Mouse (Mus musculus) MEL-GATA-1-ER (cell line): ENCODE results near the gene Rspry1.
A peak's percentile ranks its signal among the peaks of the same experiment; 100 is the strongest.

Experiments used
- DNase-seq: peaks from one replicate; pipeline ENCODE4 v3.0.0-alpha.2; 2012; ENCODE audit warnings: low read depth; ENCODE audit errors: extremely low read depth

The Rspry1 gene

DNA sequence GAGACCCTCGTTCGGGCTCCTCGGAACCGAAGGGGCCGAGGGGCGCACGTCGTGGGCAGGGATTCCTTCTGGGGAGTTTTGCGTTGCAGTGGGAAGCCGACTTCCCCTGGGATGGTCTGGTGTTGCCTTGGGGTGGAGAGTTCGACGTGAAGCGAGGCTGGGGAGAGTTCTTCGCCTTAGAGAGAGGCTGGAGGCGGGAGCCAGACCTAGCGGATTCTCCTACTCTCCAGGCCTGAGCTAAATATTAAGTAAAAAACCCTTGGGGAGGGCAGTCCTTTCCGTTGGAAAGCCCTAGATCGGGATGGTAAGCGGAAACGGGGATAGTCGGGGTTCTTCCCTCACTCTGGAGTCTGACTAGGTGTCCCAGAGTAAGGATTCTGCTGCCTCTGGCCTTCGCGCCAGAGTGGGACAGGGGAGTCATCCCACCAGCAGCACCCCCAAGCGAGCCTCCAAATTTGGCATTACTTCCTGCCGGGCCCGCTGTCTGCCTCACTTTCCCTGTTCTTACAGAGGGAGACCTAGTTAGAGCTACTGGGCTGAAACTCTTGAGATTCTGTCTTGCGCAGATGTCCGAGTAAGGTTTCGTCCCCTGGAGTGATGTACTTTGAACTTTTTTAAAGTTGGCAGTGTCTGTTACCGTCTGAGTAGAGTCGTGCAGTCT lies 864 bp downstream of the Rspry1 start:
- DNase-seq = peak; percentile 43

DNA sequence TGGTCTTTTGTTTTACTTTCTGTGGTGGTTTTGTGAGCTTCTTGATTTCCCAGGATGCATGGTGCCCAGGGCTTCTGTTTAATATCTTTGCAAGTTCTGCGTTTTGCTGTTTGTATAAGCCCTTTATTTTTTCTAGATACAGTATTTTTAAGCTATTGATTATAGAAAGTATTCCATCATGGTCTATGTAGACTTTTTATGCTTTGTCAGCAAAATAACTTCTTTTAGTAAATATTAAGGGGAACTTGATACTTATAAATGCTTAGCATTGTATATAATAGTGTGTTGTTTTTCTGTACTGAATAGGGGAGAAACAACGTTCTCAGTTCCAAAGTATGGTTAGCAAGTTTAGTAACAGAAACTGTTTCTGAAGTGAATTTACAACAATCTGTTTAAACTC lies 2.3 kb downstream of the Rspry1 start:
- DNase-seq = no peak

DNA sequence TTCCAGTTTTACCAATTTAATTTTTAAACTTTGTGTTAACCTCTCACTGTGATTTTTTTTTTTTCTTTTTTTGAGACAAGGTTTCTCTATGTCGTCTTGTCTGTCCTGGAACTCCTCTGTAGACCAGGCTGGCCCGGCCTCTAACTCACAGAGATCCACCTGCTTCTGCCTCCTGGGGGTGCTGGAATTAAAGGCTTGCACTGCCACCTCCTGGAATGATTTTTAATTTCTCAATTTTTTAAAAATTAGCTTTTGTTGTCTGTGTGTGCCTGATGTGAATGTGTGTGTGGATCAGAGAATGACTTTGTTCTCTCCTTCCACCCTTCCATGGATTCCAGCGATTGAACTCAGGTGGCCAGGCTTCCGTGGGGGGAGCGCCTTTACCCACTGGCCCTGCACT lies 5.3 kb downstream of the Rspry1 start:
- no peak for DNase-seq

DNA sequence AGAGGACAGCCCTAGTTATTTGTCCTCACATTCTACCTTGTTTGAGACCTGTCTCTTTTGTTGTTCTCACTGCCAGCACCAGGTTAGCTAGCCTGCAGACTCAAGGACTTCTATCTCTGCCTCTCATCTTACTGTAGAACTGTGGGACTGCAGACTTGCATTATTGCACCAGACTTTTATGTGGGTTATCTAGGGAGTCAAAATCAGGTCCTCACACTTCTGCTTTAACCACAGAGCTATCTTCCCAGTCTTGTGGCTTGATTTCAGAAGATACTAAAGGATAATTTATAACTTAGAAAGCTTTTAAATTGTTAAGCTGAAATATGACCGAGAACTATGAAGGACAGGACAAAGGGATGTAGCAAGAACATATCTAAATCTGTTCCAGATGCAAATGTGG lies 23.1 kb downstream of the Rspry1 start:
- no peak for DNase-seq

DNA sequence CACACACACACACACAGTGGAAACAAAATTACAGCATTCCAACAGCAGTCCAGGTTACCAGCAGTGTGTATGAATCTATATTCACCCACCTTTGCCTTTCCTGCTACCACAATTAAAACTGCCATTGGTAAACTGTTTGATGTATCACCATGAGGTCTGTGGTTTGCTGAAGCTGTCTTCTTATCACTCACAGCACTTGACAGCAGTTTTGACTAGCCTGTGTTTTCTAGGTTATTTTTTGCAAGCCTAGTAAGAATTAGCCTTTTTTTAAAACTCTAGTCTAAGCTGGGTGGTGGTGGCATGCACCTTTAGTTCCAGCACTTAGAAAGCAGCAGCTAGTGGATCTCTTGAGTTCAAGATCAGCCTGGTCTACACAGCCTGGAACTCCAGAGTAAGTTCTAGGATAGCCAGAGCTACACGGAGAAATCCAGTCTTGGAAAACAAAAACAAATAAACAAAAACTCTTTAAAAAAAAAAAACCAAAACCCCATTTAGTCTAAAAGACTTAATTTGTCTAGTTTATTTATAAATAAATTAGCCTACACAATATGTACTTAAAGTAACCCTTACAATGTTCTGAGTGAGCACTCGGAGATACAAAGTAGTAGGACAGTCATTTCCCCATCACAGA lies 31.9 kb downstream of the Rspry1 start:
- peak; percentile 60 for DNase-seq

DNA sequence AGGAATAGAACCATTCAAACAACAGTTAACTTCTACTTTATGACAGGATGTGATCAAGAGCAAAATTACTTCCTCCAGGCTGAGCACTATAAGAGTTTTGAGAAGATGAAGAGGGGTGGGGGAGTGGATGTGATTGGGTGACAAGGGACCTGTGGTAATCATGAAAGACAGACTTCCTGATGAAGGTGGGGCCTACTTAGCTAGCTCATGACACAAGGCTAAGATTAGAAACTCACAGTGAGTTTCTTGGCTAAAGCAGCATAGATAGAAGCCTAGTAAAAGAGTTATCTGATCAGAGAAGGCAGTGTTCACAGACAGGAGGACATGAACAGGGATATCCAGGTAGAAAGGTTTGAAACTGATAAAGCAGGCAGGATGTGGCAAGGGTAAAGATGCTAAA lies 32.5 kb downstream of the Rspry1 start:
- peak; percentile 98 for DNase-seq

DNA sequence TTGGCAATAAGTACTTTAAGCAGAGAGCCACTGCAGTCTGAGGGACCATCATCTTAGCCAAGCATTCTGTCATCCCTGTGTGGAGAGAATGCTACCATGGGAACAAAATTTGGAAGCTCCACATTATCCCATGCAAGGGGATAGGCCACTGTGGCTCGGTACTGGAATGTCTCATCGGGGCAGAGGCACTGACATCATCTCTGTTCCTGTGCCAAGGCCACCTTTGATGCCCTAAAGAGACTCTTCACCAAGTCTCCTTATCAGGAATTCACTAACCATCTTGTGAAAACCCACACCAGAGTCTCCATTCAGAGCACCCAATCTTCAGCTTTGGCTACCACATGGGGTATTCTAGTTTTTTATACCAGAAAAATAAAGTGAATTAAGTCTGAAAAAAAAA lies 39.4 kb downstream of the Rspry1 start:
- DNase-seq = no peak

DNA sequence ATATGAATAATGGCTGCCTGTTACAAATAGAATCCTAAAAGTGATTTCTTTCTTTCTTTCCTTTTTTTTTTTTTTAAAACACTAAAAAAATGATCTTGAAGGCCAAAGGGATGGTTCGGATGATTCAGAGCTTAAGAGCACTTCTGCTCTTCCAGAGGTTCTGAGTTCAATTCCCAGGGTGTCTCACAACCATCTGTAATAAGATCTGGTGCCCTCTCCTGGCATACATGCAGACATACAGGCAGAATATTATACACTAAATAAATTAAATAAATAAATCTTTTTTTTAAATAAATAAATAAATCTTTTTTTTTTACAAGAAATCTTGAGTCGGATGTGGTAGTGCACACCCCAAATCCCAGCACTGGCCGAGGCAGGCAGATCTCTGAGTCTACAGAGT lies 40.2 kb downstream of the Rspry1 start:
- no peak for DNase-seq

DNA sequence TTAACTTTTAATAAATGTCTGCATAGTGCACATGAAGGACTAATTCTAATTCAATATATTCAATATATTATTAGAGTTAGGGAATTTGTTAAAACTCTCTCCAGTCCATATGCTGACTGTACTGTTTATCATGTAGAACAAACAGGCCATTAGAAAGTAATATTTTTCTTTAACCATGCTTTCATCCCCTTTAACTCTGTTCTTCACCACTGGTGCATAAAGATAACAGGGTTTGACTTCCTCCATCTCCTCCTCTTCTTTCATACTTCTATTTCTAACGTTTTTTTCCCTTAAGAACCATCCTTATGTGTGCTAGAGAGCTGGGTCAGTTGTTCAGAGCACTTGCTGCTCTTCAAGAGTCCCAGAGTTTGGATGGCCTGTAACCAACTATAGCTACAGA lies 43.5 kb downstream of the Rspry1 start:
- peak; percentile 56 for DNase-seq

DNA sequence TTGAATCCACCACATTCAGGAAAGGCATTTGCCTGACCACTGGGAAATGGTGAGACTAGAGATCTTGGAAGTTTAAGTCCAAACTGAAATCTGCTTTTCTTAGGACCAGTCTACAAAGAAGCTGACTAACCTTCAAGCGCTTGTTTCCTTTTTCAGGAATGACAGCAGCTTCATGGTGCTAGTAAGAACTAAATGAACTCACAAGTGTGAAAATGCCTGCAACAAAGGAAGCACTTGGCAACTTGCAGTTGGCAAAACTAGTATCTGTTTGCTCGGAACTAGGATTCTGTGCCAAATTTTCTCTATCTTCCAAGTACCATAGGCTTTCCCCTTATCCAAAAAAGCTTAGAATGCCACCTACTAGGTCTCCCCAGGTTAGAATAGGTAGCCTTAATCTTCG lies 44.4 kb downstream of the Rspry1 start:
- DNase-seq = no peak

DNA sequence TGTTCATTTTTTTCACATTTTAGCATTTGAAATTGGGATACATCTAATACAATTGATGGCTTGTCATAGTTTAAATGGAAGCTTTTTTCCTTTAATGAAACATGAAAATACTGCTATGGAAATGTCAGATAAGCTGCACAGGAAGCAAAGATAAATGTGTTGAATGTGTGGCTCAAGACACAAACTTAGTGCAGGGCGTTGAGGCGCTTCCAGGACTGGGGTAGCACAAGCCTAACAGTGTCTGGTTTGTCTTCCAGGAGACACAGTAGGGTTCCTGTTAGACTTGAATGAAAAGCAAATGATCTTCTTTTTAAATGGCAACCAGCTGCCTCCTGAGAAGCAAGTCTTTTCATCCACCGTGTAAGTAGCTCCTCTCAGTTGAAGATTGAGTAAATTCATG lies 47.8 kb downstream of the Rspry1 start:
- DNase-seq = no peak

DNA sequence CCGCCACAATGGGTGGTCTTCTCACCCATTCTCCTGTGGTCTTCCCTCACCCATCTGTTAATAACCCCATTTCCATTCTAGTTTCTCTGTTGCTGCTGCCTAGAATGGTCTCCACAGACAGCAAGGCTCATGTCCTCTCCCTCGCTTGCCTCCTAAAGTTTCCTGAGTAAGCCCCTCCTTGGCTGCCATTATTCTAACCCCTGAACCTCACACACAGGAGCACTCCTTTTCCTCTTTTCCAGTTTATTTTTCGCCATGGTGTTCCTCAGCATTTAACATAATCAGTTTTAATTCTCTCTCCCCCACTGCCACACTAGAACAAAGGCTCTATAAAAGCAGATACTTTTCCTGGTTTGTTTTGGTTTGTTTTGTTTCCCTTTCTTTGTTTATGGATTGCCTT lies 51.2 kb downstream of the Rspry1 start:
- DNase-seq = no peak

DNA sequence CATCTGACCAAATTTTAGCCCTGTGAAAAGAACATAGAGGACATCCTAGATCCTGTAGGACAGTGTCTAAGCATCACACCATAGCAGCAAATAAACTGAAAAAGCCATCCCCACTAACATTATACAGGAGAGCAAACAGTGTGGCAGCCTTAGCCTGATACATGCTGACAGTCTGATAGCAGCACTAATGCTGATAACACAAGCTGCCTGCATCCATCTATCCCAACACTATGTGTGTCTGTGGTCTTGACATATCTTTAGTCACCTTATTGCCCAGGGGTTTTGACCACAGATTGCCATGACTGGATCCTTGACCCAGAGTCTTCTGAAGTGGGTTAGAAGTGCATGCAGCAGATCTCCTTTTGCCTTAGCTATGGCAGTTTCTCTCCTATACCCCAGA lies 53.3 kb downstream of the Rspry1 start:
- no peak for DNase-seq

DNA sequence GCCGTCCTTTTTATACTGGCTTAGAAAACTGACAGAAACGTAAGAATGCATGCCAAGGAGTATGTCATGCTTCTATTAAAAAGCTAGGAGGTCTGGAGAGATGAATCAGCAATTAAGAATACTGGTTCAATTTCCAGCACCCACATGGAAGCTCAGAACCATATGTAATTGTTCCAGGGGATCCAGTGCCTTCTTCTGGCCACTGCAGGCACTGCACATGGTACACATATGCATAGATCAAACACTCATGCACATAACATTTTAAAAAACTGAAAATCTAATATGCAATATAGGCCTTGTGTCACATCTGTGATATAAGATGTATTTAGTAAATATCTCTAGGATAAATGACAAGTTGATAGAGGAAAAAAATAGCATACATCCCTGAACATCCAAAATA lies 56.3 kb downstream of the Rspry1 start:
- DNase-seq = no peak

DNA sequence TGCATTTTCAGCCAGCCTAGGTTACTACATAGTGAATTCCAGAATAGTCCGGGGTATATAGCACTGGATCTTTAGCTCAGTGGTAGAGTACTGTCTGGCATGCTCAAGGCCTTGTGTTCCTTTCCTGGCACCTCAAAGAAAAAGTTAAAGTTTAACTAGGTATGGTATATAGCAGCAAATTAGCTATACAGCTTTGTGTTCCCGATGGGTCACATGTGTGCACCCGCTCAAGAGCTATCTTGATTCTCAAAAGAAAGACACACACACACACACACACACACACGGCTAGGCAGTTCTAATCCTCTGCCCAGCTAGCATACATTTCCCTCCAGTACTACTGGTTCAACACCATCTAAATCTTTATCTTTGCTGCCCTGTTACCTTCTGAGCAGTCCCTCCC lies 58.7 kb downstream of the Rspry1 start:
- DNase-seq = no peak

DNA sequence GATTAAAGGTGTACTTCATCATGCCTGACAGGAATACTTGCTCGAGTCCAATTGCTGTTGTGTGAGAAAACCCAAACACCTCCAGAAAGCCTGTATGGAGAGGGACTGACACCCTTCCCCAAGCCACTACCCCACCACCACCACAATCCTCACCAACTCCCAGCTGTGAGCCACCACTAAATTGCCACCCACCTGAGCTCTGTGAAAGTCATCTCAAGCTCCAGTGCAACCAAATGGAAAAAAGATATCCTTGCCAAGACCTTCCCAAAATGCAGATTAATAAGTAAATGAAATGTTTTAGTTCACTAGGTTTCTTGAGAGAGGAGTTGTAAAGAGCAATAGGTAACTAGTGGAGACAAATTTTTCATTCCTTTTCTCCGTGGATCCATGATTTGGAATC lies 63.0 kb downstream of the Rspry1 start:
- no peak for DNase-seq

DNA sequence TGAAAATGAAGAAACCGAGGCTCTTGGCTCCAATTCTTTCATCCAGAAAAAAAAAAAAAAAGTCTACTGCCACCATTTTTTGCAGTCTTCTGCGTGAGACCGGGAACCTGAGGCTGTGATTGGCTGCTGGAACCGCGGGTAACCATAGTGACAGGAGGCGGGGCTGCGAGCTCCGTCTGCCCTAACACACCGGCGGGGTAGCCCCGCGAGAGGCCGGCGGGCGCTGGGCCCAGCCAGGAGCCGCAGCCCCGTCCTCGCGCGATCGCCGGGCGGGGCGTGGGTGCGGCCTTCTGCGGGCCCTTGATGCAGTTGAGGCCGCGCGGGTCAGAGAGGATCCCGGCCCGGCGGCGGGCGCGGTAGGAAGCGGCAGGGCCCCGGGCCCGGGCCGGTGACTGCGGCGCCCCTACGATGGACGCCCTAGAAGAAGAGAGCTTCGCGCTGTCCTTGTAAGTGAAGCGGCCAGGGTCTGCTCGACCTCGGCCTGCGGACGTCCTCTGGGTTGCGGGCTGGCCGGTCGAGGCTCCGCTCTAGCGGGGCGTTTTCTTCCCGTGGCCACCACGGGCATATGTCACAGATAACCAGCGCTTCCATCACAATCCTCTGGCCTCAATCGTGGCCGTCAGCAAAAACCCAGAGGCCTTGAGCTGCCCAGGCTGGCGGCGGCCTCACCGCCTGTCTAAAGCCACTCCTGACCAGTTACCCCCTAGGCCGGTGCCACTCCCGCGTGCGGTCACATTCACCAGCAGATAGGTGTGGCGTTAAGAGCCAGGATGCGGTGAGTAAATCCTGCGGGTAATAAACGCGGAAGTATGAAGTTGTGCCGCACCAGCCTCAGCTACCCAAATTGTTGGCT lies 64.9 kb downstream of the Rspry1 start, which contains the start of gene Arl2bp:
Gene Arl2bp (plus strand): TSS at position 145 of the 853 bp plus-strand sequence.
- peak; percentile 83 for DNase-seq

DNA sequence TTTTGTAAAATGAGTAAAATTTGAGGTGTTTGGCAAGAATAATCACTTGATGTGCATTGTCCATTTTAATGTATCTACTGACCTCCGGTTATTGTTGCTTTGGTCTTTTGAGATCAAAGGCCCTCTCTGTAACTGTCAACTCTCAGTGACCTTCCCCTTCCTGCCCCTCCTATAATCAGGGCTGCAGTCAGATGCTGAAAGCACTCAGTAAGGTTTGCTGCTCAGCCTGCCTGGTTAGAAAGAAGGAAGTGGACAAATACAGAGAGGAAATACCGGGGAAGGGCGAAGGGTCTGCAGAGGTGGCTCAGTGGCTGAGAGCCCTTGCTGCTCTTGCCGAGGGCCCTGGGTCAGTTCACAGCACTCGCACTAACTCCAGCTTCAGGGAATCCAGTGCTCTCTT lies 72.6 kb downstream of the Rspry1 start:
- no peak for DNase-seq

DNA sequence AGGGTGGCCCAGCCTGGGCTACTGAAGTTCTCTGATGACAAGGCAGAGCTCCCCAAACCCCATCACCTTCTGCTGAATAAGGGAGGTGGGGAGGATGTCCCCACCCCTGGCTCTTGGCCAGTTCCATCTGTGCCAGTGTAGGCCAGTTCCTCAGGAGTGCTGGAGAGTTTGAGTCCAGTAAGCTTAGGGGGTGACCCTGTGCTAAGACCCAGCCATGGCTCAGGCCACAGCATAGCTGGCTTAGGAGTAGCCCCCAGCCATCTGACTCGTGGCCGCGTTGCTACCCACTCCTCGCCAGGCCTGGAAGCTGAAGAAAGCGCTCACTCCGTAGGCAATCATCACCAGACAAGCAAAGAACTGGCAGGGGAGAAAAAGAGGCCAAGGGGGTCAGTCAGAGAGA lies 74.2 kb downstream of the Rspry1 start:
- no peak for DNase-seq

DNA sequence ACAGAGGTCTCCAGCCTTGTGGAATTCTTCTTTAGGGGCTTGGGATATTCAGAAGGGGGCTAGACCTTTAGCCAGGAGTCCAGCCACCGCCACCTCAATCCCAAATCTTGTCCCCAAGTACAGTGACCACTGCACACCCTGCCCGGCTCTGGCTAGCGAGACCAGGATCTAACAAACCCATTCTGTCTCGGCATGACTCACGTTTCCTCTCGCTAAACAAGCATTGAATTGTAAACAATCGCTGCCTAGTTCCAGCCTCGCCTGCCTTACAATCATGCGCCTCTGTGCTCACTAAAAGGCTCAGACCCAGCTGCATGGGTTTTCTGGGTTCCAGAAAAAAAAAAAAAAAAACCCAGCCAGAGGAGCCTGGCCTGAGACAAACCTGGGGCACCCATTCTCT lies 76.8 kb downstream of the Rspry1 start:
- DNase-seq = no peak

DNA sequence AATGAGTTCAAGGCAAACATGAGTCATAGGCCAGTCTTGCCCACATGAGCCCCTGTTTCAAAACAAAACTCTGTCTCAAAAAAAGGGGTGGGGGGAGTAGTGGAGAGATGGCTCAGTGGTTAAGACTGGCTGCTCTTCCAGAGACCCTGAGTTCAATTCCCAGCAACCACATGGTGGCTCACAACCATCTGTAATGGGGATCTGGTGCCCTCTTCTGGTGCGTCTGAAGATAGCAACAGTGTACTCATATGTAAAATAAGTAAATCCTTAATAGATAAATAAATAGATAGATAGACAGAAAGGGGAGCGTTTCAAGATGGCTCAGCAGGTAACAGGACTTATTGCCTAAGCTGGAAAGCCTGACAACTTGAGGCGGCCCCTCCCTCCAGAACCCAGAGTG lies 78.7 kb downstream of the Rspry1 start:
- no peak for DNase-seq

DNA sequence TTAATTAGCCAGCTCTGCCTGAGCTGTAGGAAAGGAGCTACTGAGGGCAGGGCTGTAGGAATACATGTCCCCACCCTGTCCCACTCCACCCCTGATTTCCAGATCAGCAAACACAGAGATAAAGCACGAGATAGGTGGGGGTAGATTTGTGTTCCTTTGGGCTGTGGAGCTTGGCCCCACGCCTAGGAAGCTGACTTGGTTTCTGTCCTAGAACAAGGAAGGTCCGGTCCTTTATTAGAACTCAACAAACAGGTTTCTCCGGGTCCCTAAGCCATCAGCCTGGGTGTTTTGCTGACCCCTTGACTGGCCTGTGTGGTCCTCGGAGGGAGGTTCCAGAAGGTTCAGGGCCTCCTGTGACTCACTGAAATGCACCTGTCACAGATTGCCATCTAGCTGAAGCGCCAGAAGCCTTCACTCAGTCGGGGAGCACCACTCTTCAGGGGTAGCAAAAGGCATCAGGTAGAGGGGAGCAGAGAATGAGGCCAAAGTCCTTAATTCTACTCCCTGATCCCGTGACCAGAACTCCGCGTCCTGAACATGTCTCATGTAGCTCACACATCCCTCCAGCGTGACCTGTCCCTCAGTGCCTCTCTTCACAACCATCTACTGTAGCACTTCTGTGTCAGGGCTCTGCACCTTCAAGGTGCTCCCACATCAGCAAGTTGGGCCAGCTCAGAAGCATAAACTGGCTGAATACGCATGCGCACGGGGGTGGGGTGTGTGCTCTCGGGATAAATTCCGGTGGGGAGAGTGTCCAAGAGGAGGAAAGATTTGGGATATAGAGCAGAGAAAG lies 81.2 kb downstream of the Rspry1 start:
- DNase-seq = no peak
